Comparison of ENCODE assay signal across 17 mouse cellular contexts in genomic region chr12:110857196-110857595, GRCm38 (mm10). TPM values are rescaled to one million over a fixed set of nuclear protein-coding genes. Genes with fewer than 3 reads are reported as not detected.
DNase-seq lines count a peak whose midpoint lies in the region; ATAC-seq and TF ChIP-seq lines count a peak whose summit lies in the region.
"Had no signal": no experiment of that assay in that cellular context is flagged by ENCODE, and none has a peak within 500 bp of the region (broad histone marks: within the 10 kb centered on the region; RNA-seq: fewer than 3 reads in every experiment).

No protein-coding gene starts in this region.

- TF ChIP-seq EP300 in CH12.LX (IDR thresholded peaks at IDR 0.05; ENCODE audit: low read length): no peak

- H3K9ac ChIP-seq in limb, embryonic 11.5 days (ENCODE audit: low read length): peak overlapping the region; percentile 1; the same call in 1 of the 2 replicates
- no peak overlapping the region; the same call in 1 of the 2 replicates for H3K9ac ChIP-seq in CH12.LX (ENCODE audit: insufficient read depth, low read depth)
- H3K9ac ChIP-seq: embryonic facial prominence, embryonic 13.5 days; midbrain, embryonic 13.5 days; neural tube, embryonic 15.5 days had no signal

- H3K4me3 ChIP-seq in limb, embryonic 11.5 days (ENCODE audit: low read depth, low read length): no peak overlapping the region
- no peak overlapping the region for H3K4me3 ChIP-seq in limb, embryonic 10.5 days
- H3K4me3 ChIP-seq in CH12.LX (replicated peaks in 1 of 3; ENCODE audit: low read depth in 2 of 3, low read length in 2 of 3, poor library complexity in 1 of 3): peak overlapping the region in 2 of 3 experiments; percentile 15 to 40
- no peak overlapping the region for H3K4me3 ChIP-seq in heart, embryonic 10.5 days
- H3K4me3 ChIP-seq: embryonic facial prominence, embryonic 13.5 days; heart, adult 2 months; hindbrain, embryonic 10.5 days; midbrain, embryonic 13.5 days; neural tube, embryonic 15.5 days had no signal

- WGBS in limb, embryonic 11.5 days: 81% methylated on average over 7 of the region's 7 CpGs
- WGBS in limb, embryonic 10.5 days: 86% methylated on average over 7 of the region's 7 CpGs
- WGBS in heart, embryonic 10.5 days: 75% methylated on average over 7 of the region's 7 CpGs

- in situ Hi-C loops in CH12.LX (cut with MboI; ENCODE audit: low pct_ligation_motif_present, low pct_unique_long_range_greater_than_20kb, low sequenced_read_pairs): no loop called here

- no peak overlapping the region for H3K27ac ChIP-seq in limb, embryonic 11.5 days (replicated peaks; ENCODE audit: low read depth, low read length)
- no peak overlapping the region for H3K27ac ChIP-seq in limb, embryonic 10.5 days
- no peak overlapping the region for H3K27ac ChIP-seq in CH12.LX (ENCODE audit: insufficient read depth, low read depth)
- H3K27ac ChIP-seq in heart, embryonic 10.5 days: no peak overlapping the region
- H3K27ac ChIP-seq: embryonic facial prominence, embryonic 13.5 days; heart, adult 2 months; hindbrain, embryonic 10.5 days; midbrain, embryonic 13.5 days; neural tube, embryonic 15.5 days had no signal

- no peak for ATAC-seq in limb, embryonic 11.5 days (ENCODE audit: insufficient number of reproducible peaks, low FRiP score, low TSS enrichment, low read depth)
- ATAC-seq in inflammation-experienced regulatory T-cells, adult 6 months: peak; percentile 73
- 0 out of 2 replicates have a peak, but pooled peaks have one; percentile 8 for ATAC-seq in neutrophil, adult 5-6 weeks (ENCODE audit: extremely low read depth, insufficient number of reproducible peaks, low FRiP score, poor library complexity, severe bottlenecking)
- ATAC-seq in erythroid progenitor cell, adult 5-6 weeks (replicated peaks; ENCODE audit: low FRiP score, poor library complexity, severe bottlenecking): no peak
- ATAC-seq: midbrain, embryonic 13.5 days had no signal

- no peak for TF ChIP-seq POLR2A in CH12.LX (IDR thresholded peaks at IDR 0.05; ENCODE audit: low read depth, low read length)

- H3K4me2 ChIP-seq in limb, embryonic 11.5 days (ENCODE audit: low read depth, severe bottlenecking): no peak overlapping the region
- H3K4me2 ChIP-seq in CH12.LX (ENCODE audit: insufficient read depth, low read depth, poor library complexity, severe bottlenecking): peak overlapping the region; percentile 64; the same call in 1 of the 2 replicates
- H3K4me2 ChIP-seq: embryonic facial prominence, embryonic 13.5 days; liver, embryonic 11.5 days; midbrain, embryonic 13.5 days; neural tube, embryonic 15.5 days had no signal

- H3K27me3 ChIP-seq in limb, embryonic 11.5 days (ENCODE audit: control insufficient read depth, insufficient read depth, low read length): no peaks in the 10 kb centered on the region
- no peaks in the 10 kb centered on the region for H3K27me3 ChIP-seq in limb, embryonic 10.5 days (ENCODE audit: low read depth, poor library complexity, severe bottlenecking)
- H3K27me3 ChIP-seq in CH12.LX (replicated peaks): no peaks in the 10 kb centered on the region
- no peaks in the 10 kb centered on the region for H3K27me3 ChIP-seq in heart, embryonic 10.5 days (ENCODE audit: insufficient read depth, poor library complexity, severe bottlenecking)
- H3K27me3 ChIP-seq: embryonic facial prominence, embryonic 13.5 days; midbrain, embryonic 13.5 days; neural tube, embryonic 15.5 days had no signal

- no peaks in the 10 kb centered on the region for H3K4me1 ChIP-seq in limb, embryonic 11.5 days (ENCODE audit: control insufficient read depth, insufficient read depth, low read length)
- H3K4me1 ChIP-seq in limb, embryonic 10.5 days: peaks cover 10% of the 10 kb centered on the region
- peaks cover 21 to 42% of the 10 kb centered on the region in 2 experiments; a peak in 3 of 4 replicates for H3K4me1 ChIP-seq in CH12.LX (ENCODE audit: control insufficient read depth in 1 of 2, insufficient read depth in 2 of 2)
- H3K4me1 ChIP-seq in heart, embryonic 10.5 days: 0 out of 2 replicates have a peak, but pooled peaks cover under 1% of the 10 kb centered on the region
- H3K4me1 ChIP-seq: neural tube, embryonic 15.5 days had no signal

- no peak for DNase-seq in limb, embryonic 11.5 days (ENCODE audit: low spot score)
- no peak for DNase-seq in limb, embryonic 10.5 days (ENCODE audit: low spot score)
- DNase-seq in CH12.LX (ENCODE audit: extremely low read depth): no peak
- no peak for DNase-seq in layer of hippocampus, adult 11-12 months (ENCODE audit: low spot score)
- no peak for DNase-seq in heart, embryonic 10.5 days (ENCODE audit: low spot score)
- DNase-seq: cerebellum, adult 2 months; heart, adult 2 months; kidney, adult 2 months; right cerebral cortex, postnatal 4 days had no signal

- TF ChIP-seq CTCF in CH12.LX (conservative IDR thresholded peaks at IDR 0.05 in 1 of 2, IDR thresholded peaks at IDR 0.05 in 1 of 2; ENCODE audit: low read depth in 2 of 2, low read length in 2 of 2): no peak

- TF ChIP-seq RAD21 in CH12.LX (IDR thresholded peaks at IDR 0.05; ENCODE audit: low read depth, low read length): no peak

- peaks cover 19% of the 10 kb centered on the region for H3K79me2 ChIP-seq in CH12.LX (replicated peaks; ENCODE audit: control insufficient read depth, extremely low read depth, insufficient read depth, poor library complexity, severe bottlenecking)

- dilution Hi-C loops in CH12.LX (cut with MboI; ENCODE audit: extremely low pct_ligation_motif_present, extremely low pct_unique_long_range_greater_than_20kb, low sequenced_read_pairs): no loop called here

- no peaks in the 10 kb centered on the region for H3K9me3 ChIP-seq in limb, embryonic 11.5 days (ENCODE audit: control insufficient read depth, low read length)
- H3K9me3 ChIP-seq in limb, embryonic 10.5 days (replicated peaks): no peaks in the 10 kb centered on the region
- H3K9me3 ChIP-seq in CH12.LX (replicated peaks; ENCODE audit: low read length): peaks cover under 1% of the 10 kb centered on the region
- no peaks in the 10 kb centered on the region for H3K9me3 ChIP-seq in heart, embryonic 10.5 days
- H3K9me3 ChIP-seq: embryonic facial prominence, embryonic 13.5 days; hindbrain, embryonic 10.5 days; midbrain, embryonic 13.5 days; neural tube, embryonic 15.5 days had no signal

- H3K36me3 ChIP-seq in limb, embryonic 11.5 days (ENCODE audit: control insufficient read depth, insufficient read depth, low read length): peaks cover 2% of the 10 kb centered on the region; the same call in 1 of the 2 replicates
- H3K36me3 ChIP-seq in limb, embryonic 10.5 days: peaks cover 30% of the 10 kb centered on the region
- H3K36me3 ChIP-seq in CH12.LX (replicated peaks in 1 of 2; ENCODE audit: control insufficient read depth in 1 of 2, insufficient read depth in 1 of 2, low read length in 1 of 2): peaks cover 15 to 38% of the 10 kb centered on the region in 2 experiments
- peaks cover 42% of the 10 kb centered on the region for H3K36me3 ChIP-seq in heart, embryonic 10.5 days

RNA-seq across cellular contexts. Expression of gene Zfp839, which starts 7.1 kb away (rescaled TPM):
- 4.3 and 4.8 TPM in 2 replicates for polyA plus RNA-seq in limb, embryonic 11.5 days (2014; fragmentation: Nextera tagmentation; extraction: Ambion mirVana)
- 3.9 and 6.2 TPM in 2 replicates for polyA plus RNA-seq in limb, embryonic 10.5 days (2016; fragmentation: Nextera tagmentation; extraction: Ambion mirVana)
- total RNA-seq in CH12.LX (2012; rRNA removed): 7.8 and 9.1 TPM in 2 replicates
- total RNA-seq in CH12.LX (2014; rRNA removed): 3.7 and 3.8 TPM in 2 replicates
- 8.1 and 9.2 TPM in 2 replicates for polyA plus RNA-seq in CH12.LX (2012; ENCODE audit: insufficient read length, low read depth)
- polyA plus RNA-seq in inflammation-experienced regulatory T-cells, adult 6 months (2017; shearing (Covaris generic)): 1 to 10 TPM; 1.7 to 2.4 (median 2.3) TPM
- total RNA-seq in neutrophil, adult 5-6 weeks (2017): 12.8 and 13.6 TPM in 2 replicates
- 1.1 TPM in 1 of 2 replicates, not detected in the other for total RNA-seq in erythroid progenitor cell, adult 5-6 weeks (2015; ENCODE audit: low replicate concordance)
- 0.77 TPM in 1 of 2 replicates, not detected in the other for total RNA-seq in erythroid progenitor cell, adult 5-6 weeks (2017; ENCODE audit: low replicate concordance)
- 4.6 and 6.1 TPM in 2 replicates for polyA plus RNA-seq in heart, embryonic 10.5 days (2016; fragmentation: Nextera tagmentation; extraction: Ambion mirVana)

RNA-seq across cellular contexts. Expression of gene Mok, which starts 16.5 kb away (rescaled TPM):
- 5.9 and 7.1 TPM in 2 replicates for polyA plus RNA-seq in limb, embryonic 11.5 days (2014; fragmentation: Nextera tagmentation; extraction: Ambion mirVana)
- polyA plus RNA-seq in limb, embryonic 10.5 days (2016; fragmentation: Nextera tagmentation; extraction: Ambion mirVana): 6.0 and 6.5 TPM in 2 replicates
- total RNA-seq in CH12.LX (2012; rRNA removed) (5.5 and 9.8 TPM in 2 replicates), CH12.LX (2014; rRNA removed) (5.8 and 7.1 TPM in 2 replicates)
- 9.1 and 11.0 TPM in 2 replicates for polyA plus RNA-seq in CH12.LX (2012; ENCODE audit: insufficient read length, low read depth)
- polyA plus RNA-seq in inflammation-experienced regulatory T-cells, adult 6 months (2017; shearing (Covaris generic)): under 1 TPM in 2 of 3 experiments, not detected in 1; 0.50 to 0.57 TPM
- 0.25 and 0.70 TPM in 2 replicates for total RNA-seq in neutrophil, adult 5-6 weeks (2017)
- total RNA-seq in erythroid progenitor cell, adult 5-6 weeks (2015; ENCODE audit: low replicate concordance): not detected in 2 replicates
- 0.26 TPM in 1 of 2 replicates, not detected in the other for total RNA-seq in erythroid progenitor cell, adult 5-6 weeks (2017; ENCODE audit: low replicate concordance)
- 3.8 and 4.3 TPM in 2 replicates for polyA plus RNA-seq in heart, embryonic 10.5 days (2016; fragmentation: Nextera tagmentation; extraction: Ambion mirVana)

RNA-seq across cellular contexts. Expression of gene Cinp, which starts 31.7 kb away (rescaled TPM):
- polyA plus RNA-seq in limb, embryonic 11.5 days (2014; fragmentation: Nextera tagmentation; extraction: Ambion mirVana): 83.2 and 84.8 TPM in 2 replicates
- polyA plus RNA-seq in limb, embryonic 10.5 days (2016; fragmentation: Nextera tagmentation; extraction: Ambion mirVana): 88.4 and 114 TPM in 2 replicates
- total RNA-seq in CH12.LX (2012; rRNA removed) (135 and 161 TPM in 2 replicates), CH12.LX (2014; rRNA removed) (164 and 167 TPM in 2 replicates)
- 114 and 131 TPM in 2 replicates for polyA plus RNA-seq in CH12.LX (2012; ENCODE audit: insufficient read length, low read depth)
- polyA plus RNA-seq in inflammation-experienced regulatory T-cells, adult 6 months (2017; shearing (Covaris generic)): 10 to 100 TPM; 38.4 to 45.4 (median 43.2) TPM
- total RNA-seq in neutrophil, adult 5-6 weeks (2017): 25.8 and 26.6 TPM in 2 replicates
- 15.9 and 29.8 TPM in 2 replicates for total RNA-seq in erythroid progenitor cell, adult 5-6 weeks (2015; ENCODE audit: low replicate concordance)
- 21.9 and 22.5 TPM in 2 replicates for total RNA-seq in erythroid progenitor cell, adult 5-6 weeks (2017; ENCODE audit: low replicate concordance)
- polyA plus RNA-seq in heart, embryonic 10.5 days (2016; fragmentation: Nextera tagmentation; extraction: Ambion mirVana): 83.6 and 94.5 TPM in 2 replicates

RNA-seq across cellular contexts. Expression of gene Tecpr2, which starts 31.9 kb away (rescaled TPM):
- polyA plus RNA-seq in limb, embryonic 11.5 days (2014; fragmentation: Nextera tagmentation; extraction: Ambion mirVana): 4.2 and 4.9 TPM in 2 replicates
- 6.0 and 6.7 TPM in 2 replicates for polyA plus RNA-seq in limb, embryonic 10.5 days (2016; fragmentation: Nextera tagmentation; extraction: Ambion mirVana)
- total RNA-seq in CH12.LX (2012; rRNA removed) (6.7 and 7.5 TPM in 2 replicates), CH12.LX (2014; rRNA removed) (2.6 and 3.1 TPM in 2 replicates)
- polyA plus RNA-seq in CH12.LX (2012; ENCODE audit: insufficient read length, low read depth): 2.8 and 2.9 TPM in 2 replicates
- polyA plus RNA-seq in inflammation-experienced regulatory T-cells, adult 6 months (2017; shearing (Covaris generic)): 1 to 10 TPM in 2 of 3 experiments, under 1 TPM in 1; 0.88 to 1.6 (median 1.4) TPM
- total RNA-seq in neutrophil, adult 5-6 weeks (2017): 3.9 and 4.9 TPM in 2 replicates
- total RNA-seq in erythroid progenitor cell, adult 5-6 weeks (2015; ENCODE audit: low replicate concordance): 1.3 and 1.8 TPM in 2 replicates
- 3.1 and 11.8 TPM in 2 replicates for total RNA-seq in erythroid progenitor cell, adult 5-6 weeks (2017; ENCODE audit: low replicate concordance)
- 3.9 and 4.1 TPM in 2 replicates for polyA plus RNA-seq in heart, embryonic 10.5 days (2016; fragmentation: Nextera tagmentation; extraction: Ambion mirVana)

Comparison
In these comparisons a context has a peak if more than half of its experiments do, and no peak if none do; other contexts are left out.
1. ATAC-seq: peak in inflammation-experienced regulatory T-cells, adult 6 months (single experiment) and neutrophil, adult 5-6 weeks (single experiment); none in limb, embryonic 11.5 days (single experiment) and erythroid progenitor cell, adult 5-6 weeks (single experiment).
2. H3K4me3 ChIP-seq: peak in CH12.LX (2 of 3); none in limb, embryonic 11.5 days (single experiment), limb, embryonic 10.5 days (single experiment) and heart, embryonic 10.5 days (single experiment).